Mouse (Mus musculus): ENCODE results near the gene Dtx3l. TPM values are rescaled to one million over a fixed set of nuclear protein-coding genes. Genes with fewer than 3 reads are reported as not detected.
"Not testable (repeated sequence)": the region's sequence is repeated elsewhere in the genome, so short reads cannot be mapped to it uniquely, and the experiment has no call there.

Gene Dtx3l
- polyA plus RNA-seq (2012), result 0.03 and 0.04 TPM in 2 replicates

DNA sequence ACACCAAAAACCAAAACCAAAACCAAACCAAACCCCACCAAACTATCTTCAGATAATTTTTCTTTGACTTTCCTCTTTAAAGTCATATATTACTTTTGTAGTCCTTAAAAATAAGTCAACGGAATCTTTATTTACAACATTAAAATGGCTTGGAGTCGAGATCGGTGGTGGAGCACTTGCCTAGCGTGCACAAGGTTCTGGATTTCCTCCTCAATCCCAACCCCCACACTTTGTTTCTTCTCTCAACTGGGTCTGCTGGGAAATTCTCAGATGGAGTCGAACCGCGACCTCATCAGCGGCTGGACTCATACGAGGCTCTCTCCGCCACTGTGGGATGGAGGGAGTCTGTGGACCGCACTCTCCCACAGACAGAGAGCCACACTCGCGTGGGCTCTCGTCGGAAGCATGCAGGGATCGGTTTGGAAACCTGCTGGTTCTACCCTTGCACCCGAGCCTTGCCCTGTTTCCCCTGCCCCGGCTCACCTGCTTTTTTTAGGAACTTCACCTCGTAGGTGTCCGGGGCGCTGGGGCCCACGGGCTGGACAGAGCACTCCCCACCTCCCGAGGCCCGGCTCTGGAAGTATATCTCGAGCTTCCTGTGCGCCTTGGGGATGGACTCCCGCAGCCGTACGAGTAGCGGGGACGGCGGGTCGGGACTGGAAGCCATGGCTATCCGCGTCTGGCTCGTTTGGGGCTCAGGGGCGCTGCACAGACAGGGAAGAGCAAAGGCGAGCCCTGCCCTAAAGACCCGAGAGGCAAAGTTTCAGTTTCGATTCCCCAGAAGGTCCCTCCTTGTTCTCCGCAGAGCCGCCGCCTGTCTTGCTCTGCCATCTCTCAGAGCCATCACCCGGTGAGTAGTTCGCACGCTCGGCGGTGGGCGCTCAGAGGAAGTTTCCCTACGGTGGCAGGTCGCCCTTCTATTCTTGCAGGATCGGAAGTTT lies at the start of gene Dtx3l, which contains the start of gene Parp9:
Gene Dtx3l, minus strand, starts transcription at position 941 of the 941 bp plus-strand sequence.
Gene Parp9, plus strand, starts transcription at position 260 of the 941 bp plus-strand sequence.
- Histone ChIP-seq H3K4me3 (replicated peaks) (peak within 1 kb of the TSS; percentile 95), H3K9me3 (ENCODE audit: control insufficient read depth, low read length) (no peaks in the 10 kb centered on the region), H3K27me3 (ENCODE audit: control insufficient read depth) (no peaks in the 10 kb centered on the region), H3K36me3 (ENCODE audit: control insufficient read depth) (peaks cover 10% of the 10 kb centered on the region), H3K4me1 (ENCODE audit: control insufficient read depth) (peaks cover 29% of the 10 kb centered on the region)
- TF ChIP-seq TAL1 (IDR thresholded peaks at IDR 0.05; ENCODE audit: low read length), result no peak
- TF ChIP-seq GATA1 (IDR thresholded peaks at IDR 0.05; ENCODE audit: low read length), result no peak

DNA sequence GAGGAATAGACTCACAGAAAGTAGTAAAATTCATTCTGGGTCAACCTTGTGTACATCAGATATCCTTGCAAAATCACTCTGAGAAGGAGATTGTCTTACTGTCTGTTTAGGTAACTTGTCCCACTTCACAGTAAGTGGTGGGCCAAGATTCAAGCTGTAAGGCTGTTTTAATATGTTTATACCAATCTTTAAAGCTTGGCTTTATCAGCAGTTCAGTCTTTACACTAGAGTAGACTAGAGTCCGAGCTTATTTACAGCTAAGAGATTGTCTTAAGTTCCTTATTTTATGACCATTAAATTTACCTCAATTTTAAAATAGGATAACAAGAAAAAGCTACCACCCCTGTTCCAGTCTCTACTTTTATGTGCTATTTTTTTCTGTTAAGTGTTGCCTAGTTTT lies 49.0 kb upstream of the Dtx3l start:
- H3K36me3 ChIP-seq (ENCODE audit: control insufficient read depth), result peaks cover 11% of the 10 kb centered on the region
- TF ChIP-seq GATA1 (IDR thresholded peaks at IDR 0.05; ENCODE audit: low read length) (no peak), TAL1 (IDR thresholded peaks at IDR 0.05; ENCODE audit: low read length) (no peak)
- no peaks in the 10 kb centered on the region for H3K9me3 ChIP-seq (ENCODE audit: control insufficient read depth, low read length)
- H3K27me3 ChIP-seq (ENCODE audit: control insufficient read depth), result no peaks in the 10 kb centered on the region
- H3K4me3 ChIP-seq (replicated peaks), result no peak overlapping the region
- H3K4me1 ChIP-seq (ENCODE audit: control insufficient read depth), result peaks cover 30% of the 10 kb centered on the region

DNA sequence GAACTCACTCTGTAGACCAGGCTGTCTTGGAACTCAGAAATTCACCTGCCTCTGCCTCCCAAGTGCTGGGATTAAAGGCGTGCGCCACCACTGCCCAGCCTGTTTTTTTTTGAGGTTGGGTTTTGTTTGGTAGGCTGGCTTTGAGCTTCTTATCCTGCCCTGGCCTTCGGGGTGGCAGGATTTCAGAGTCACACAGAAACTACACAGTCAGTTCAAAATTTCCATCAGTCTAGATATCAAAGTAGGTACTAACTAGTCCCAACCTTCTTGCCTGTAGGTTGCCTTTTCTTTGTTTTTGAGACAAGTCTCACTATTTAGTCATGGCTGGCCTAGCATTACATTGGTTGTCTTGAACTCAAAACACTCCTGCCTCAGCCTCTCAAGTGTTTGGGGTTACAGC lies 45.5 kb upstream of the Dtx3l start:
- TF ChIP-seq GATA1 (IDR thresholded peaks at IDR 0.05; ENCODE audit: low read length) (no peak), TAL1 (IDR thresholded peaks at IDR 0.05; ENCODE audit: low read length) (no peak)
- H3K27me3 ChIP-seq (ENCODE audit: control insufficient read depth), result no peaks in the 10 kb centered on the region
- H3K36me3 ChIP-seq (ENCODE audit: control insufficient read depth), result peaks cover 10% of the 10 kb centered on the region
- H3K4me1 ChIP-seq (ENCODE audit: control insufficient read depth), result peaks cover 55% of the 10 kb centered on the region
- H3K9me3 ChIP-seq (ENCODE audit: control insufficient read depth, low read length), result no peaks in the 10 kb centered on the region
- peak overlapping the region; percentile 78 for H3K4me3 ChIP-seq (replicated peaks)

DNA sequence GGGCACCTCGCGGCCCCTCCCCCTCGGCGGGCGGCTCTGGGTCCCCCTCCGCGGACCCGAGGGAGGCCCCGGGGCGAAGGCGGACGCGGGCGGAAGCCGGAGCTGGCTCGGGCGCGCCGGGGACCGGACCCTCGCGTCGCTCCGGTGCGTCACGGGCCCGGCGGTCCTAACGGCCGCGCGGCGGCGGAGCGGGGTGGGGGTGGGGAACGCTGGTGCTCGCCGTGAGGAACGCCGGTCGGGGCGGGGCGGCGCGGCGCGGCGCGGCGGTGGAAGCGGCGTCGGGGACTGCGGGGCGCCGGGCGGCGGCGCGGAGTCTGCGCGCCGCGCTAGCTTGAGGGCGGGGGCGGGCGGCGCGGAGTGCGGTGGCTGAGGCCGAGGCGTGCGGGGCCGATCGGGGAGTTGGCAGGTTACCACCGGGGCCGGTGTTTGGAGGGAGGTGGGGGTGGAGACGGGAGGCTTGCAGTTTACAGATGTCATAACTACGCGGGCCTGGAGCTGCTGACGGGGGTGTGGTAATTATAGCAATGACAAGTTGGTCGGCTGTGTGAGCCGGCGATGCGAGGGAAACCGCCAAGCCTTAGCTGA lies 44.7 kb upstream of the Dtx3l start:
- H3K27me3 ChIP-seq (ENCODE audit: control insufficient read depth), result no peaks in the 10 kb centered on the region
- H3K4me1 ChIP-seq (ENCODE audit: control insufficient read depth), result peaks cover 58% of the 10 kb centered on the region
- TF ChIP-seq TAL1 (IDR thresholded peaks at IDR 0.05; ENCODE audit: low read length), result no peak
- TF ChIP-seq GATA1 (IDR thresholded peaks at IDR 0.05; ENCODE audit: low read length), result no peak
- H3K9me3 ChIP-seq (ENCODE audit: control insufficient read depth, low read length), result no peaks in the 10 kb centered on the region
- peak overlapping the region; percentile 78 for H3K4me3 ChIP-seq (replicated peaks)
- peaks cover 7% of the 10 kb centered on the region for H3K36me3 ChIP-seq (ENCODE audit: control insufficient read depth)

DNA sequence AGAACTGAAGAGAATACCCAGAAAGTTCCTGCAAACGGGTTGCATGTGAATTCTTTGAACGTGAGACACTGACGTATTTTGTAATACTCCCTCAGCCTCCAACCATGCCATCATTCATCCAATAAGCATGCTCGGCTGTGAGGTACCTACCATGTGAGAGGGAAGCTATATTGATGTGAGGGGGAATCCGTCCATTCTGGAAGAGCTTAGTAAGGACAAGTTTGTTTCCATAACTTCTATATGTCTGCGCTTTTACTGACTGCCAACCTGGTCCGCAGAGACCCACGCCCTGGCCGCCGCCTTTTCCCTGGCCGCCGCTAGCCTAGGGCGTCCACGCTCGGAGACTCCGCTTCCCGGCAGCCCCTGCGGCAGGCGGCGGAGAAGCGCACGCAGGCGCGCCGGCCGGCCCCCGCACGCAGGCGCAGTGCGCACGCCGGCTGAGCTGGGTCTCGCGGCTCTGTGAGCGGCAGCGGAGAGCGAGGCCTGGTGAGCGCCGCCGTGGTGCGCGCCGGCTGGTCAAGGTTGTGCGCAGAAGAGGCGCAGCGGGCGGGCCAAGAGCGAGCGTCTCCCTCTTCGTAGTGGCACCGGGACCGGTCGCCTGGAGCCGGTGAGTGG lies 44.1 kb upstream of the Dtx3l start:
- Histone ChIP-seq H3K27me3 (ENCODE audit: control insufficient read depth) (no peaks in the 10 kb centered on the region), H3K4me1 (ENCODE audit: control insufficient read depth) (peaks cover 60% of the 10 kb centered on the region), H3K4me3 (replicated peaks) (peak overlapping the region; percentile 78), H3K9me3 (ENCODE audit: control insufficient read depth, low read length) (no peaks in the 10 kb centered on the region), H3K36me3 (ENCODE audit: control insufficient read depth) (peaks cover 6% of the 10 kb centered on the region; the same call in 1 of the 2 replicates)
- TF ChIP-seq TAL1 (IDR thresholded peaks at IDR 0.05; ENCODE audit: low read length), result no peak

DNA sequence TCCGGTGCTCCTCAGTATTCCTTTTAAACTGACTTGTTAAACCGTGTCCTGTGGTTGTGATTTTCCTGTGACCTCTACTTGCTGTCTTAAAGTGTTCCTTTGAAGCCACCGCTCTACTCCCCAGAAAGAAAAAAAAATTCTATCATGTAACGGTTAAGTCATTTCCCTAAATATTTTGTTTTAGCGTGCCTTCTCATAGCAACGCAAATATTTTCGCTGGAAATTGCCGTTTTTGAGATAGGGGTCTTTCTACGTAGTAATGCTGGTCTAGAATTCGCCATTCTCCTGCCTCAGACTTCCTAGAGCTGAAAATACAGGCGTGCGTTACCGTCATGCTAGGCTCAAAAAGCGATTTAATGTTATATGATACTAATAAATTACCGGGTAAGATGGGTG lies 43.6 kb upstream of the Dtx3l start:
- Histone ChIP-seq H3K27me3 (ENCODE audit: control insufficient read depth) (no peaks in the 10 kb centered on the region), H3K36me3 (ENCODE audit: control insufficient read depth) (peaks cover 6% of the 10 kb centered on the region; the same call in 1 of the 2 replicates), H3K4me3 (replicated peaks) (peak overlapping the region; percentile 78), H3K9me3 (ENCODE audit: control insufficient read depth, low read length) (no peaks in the 10 kb centered on the region), H3K4me1 (ENCODE audit: control insufficient read depth) (peaks cover 56% of the 10 kb centered on the region)
- TF ChIP-seq GATA1 (IDR thresholded peaks at IDR 0.05; ENCODE audit: low read length), result no peak
- TF ChIP-seq TAL1 (IDR thresholded peaks at IDR 0.05; ENCODE audit: low read length), result no peak

DNA sequence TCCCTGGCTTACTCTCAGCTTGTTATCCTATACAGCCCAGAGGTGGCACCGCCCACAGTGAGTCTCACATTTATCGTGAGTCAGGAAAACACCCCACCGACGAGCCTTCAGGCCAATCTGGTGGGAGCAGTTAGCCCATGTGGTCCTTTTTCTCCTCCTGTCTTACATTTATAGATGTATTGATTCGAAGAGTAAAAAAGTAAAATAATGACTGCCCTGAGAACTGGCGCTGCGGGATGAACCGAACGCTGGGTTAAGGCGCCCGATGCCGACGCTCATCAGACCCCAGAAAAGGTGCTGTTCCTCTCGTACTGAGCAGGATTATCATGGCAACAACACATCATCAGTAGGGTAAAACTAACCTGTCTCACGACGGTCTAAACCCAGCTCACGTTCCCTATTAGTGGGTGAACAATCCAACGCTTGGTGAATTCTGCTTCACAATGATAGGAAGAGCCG lies 42.4 kb upstream of the Dtx3l start:
- TF ChIP-seq GATA1 (IDR thresholded peaks at IDR 0.05; ENCODE audit: low read length) (no peak), TAL1 (IDR thresholded peaks at IDR 0.05; ENCODE audit: low read length) (no peak)
- Histone ChIP-seq H3K4me3 (replicated peaks) (peak overlapping the region; percentile 60), H3K4me1 (ENCODE audit: control insufficient read depth) (peaks cover 52% of the 10 kb centered on the region), H3K27me3 (ENCODE audit: control insufficient read depth) (no peaks in the 10 kb centered on the region), H3K36me3 (ENCODE audit: control insufficient read depth) (peaks cover 6% of the 10 kb centered on the region; the same call in 1 of the 2 replicates), H3K9me3 (ENCODE audit: control insufficient read depth, low read length) (no peaks in the 10 kb centered on the region)

DNA sequence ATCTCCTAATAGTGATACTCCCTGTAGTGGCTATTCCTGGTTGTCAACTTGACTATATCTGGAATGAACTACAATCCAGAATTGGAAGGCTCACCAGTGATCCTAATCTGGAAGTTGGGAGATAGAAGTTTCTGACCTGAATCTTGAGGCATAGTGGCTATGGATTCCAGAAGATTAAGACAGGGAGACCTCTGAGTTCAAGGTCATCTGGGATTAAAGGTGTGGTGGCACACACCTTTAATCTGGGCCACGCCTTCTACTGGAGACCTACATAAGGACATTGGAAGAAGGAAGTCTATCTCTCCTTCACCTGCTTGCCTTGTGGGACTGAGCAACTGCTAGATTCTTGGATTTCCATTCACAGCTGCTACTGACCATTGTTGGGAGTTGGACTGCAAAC lies 39.5 kb upstream of the Dtx3l start, which contains the start of gene Kpna1:
Gene Kpna1, plus strand, starts transcription at position 301 of the 400 bp plus-strand sequence.
- not testable (repeated sequence) for H3K4me3 ChIP-seq (replicated peaks); H3K27me3 ChIP-seq (ENCODE audit: control insufficient read depth); H3K9me3 ChIP-seq (ENCODE audit: control insufficient read depth, low read length); H3K36me3 ChIP-seq (ENCODE audit: control insufficient read depth)
- peaks cover 36% of the 10 kb centered on the region for H3K4me1 ChIP-seq (ENCODE audit: control insufficient read depth)

DNA sequence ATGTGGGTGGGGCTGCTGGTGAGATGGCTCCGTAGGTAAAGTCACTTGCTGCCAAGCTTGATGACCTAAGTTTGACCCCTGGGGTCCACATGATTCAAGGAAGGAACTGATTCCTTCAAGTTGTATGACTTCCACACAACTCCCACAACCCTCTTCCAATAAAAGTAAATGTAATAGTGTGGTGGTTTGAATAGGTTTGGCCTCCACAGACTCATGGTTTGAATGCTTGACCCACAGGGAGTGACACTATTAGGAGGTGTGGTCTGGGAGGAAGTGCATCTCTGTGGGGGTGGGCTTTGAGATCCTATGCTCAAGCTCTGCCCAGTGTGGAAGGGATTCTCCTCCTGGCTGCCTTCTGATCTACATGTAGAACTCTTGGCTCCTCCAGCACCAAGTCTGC lies 35.1 kb upstream of the Dtx3l start:
- Histone ChIP-seq H3K27me3 (ENCODE audit: control insufficient read depth) (no peaks in the 10 kb centered on the region), H3K4me1 (ENCODE audit: control insufficient read depth) (peaks cover 6% of the 10 kb centered on the region), H3K9me3 (ENCODE audit: control insufficient read depth, low read length) (no peaks in the 10 kb centered on the region), H3K4me3 (replicated peaks) (no peak overlapping the region), H3K36me3 (ENCODE audit: control insufficient read depth) (peaks cover 17% of the 10 kb centered on the region)
- TF ChIP-seq TAL1 (IDR thresholded peaks at IDR 0.05; ENCODE audit: low read length) (no peak), GATA1 (IDR thresholded peaks at IDR 0.05; ENCODE audit: low read length) (no peak)
